Mouse (Mus musculus): ENCODE results near the gene Rgl3. TPM values are rescaled to one million over a fixed set of nuclear protein-coding genes. Genes with fewer than 3 reads are reported as not detected.

Gene Rgl3
- total RNA-seq (2023): 0.19 TPM in 1 of 2 replicates, not detected in the other

DNA sequence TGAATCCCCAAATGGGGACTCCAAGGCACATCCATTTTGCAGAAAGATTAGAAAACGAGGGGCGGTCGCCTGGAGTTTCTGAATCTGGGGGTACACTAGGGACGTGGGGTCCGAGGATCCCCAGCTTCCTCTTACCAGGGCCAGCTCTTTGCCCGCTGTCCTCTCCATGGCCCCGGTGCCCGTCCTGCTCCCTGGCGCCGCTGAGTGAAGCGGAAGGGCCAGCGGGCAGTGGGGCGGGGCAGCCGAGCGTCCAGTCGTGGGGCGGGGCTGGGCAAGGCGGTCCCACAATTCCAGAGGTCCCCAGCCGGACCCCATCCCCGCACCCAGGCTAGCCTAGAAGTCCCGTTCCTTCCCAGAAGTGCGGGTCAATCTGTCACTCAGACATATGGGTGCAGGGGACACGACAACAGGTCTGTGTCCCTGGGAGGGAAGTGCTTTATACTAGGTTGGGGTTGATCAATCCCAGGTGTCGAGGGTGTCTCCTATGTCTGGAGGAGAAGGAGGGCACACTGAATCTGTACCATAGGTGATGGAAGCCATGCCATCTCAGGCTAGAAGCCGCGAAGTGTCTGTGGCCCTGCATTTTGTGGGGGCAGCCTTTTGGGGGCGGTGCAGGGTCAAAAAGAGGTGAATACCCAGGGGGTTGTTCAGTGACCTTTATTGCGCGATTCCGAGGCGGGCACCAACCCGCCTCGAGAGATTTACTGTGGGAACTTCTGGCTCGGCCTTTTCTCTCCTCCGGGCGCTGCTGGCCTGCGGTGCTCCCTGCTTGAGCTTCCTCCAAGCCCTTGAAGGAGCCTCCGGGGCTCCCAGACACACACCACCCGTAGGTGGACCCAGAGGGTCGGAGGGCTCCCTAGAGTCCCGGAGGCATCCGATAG lies at the start of gene Rgl3:
Rgl3 (minus strand) TSS at position 217 of the 881 bp plus-strand sequence.

DNA sequence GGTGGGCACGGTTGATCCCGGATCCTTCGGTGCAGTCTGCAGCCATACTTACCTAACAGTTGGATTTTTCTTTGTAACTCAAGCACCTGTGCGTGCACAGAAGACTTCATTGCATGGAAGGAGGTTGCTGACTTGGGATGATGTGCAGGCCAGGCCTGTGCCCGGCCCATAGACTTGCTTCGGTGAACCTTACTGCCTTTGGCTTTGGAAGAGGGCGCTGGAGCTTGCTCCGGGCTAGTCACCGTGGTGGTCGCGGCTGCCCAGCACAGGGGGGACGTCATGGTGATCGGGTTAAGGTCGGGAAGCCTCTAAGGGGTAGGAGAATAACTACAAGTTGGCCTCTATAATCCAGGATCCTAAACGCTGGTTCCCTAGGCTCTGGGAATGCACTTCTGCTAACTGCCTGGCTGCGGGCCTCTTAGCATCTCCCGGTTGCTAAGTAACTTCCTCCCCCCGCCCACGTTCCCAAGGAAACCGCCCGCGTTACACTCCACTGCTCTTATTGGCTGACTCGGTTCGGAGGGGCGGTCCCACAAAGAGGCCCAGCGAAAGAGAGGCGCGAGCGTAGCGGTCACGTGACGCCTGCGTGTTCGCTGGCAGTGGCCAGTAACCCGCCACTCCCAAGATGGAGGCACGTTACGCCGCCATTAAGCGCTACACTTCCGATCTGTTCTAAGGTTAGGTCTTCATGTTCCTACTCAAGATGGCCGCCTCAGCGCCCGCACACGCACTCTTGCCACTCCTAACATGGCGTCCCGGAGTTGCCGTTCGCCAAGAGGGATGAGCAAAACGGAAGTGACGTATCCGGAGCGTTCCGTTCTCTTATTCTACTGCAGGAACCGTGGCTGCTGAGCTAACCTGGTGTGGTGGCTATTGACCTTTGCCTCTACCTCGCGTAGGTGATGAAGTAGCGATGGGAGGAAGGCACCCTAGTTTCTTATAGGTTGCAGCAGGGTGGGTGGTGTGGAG lies 13.2 kb upstream of the Rgl3 start, which contains the start of the genes Ccdc151 and Prkcsh:
Ccdc151 (minus strand) TSS at position 441 of the 969 bp plus-strand sequence.
Prkcsh (plus strand) TSS at position 613 of the 969 bp plus-strand sequence.

DNA sequence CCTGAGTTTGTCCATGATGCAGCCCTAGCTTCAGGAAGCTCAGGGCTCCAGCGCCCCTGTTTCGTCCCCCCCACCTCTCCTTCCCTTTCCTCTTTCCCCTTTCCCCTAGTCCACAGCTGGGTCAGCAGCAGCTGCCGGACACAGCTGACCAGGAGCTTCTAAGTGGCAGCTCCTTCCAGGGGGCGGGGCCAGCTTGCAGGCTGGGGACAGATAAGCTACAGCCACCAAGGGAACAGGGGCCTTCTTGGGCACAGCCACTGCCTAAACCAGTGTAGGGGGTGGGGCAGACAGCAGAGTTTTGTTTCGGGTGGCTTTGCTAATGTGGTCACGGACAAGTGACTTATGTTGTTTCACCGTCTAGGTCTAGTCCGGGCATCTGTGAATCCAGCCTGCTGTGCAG lies 25.8 kb downstream of the Rgl3 start, which contains the start of gene Epor:
Epor (minus strand) TSS at position 90 of the 400 bp plus-strand sequence.

DNA sequence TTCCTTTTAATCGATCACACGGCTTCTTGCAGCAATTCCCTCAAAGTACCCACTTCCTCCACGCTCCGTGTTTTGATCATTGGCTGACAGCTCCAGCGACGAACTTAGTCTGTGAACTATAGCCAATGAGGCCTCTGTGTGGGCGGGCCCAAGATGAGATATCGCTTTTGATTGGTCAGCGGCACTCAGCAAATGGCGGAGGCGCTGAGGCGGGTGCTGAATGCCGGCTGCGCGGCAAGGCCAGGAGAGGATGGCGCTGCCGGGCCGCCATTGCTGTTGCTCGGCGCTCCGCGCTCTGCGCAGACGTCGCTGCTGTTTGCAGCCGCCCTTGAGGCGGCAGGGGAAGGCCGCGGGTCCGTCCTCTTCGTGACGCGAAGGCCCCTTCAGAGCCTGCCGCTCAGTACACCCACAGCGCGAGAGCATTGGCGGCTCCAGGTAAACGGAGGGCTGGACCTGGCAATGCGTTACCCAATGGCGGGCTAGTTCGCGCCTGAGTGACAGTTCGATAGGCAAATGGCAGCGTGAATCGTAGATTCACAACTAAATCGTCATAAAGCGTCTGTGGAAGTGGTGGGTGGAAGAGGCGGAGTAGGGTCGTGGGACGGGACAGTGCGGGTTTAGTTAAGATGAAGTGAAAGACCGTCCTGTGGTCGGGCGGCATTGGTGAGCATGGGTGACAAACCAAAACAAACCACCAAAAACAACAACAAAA lies 33.5 kb downstream of the Rgl3 start, which contains the start of gene Swsap1:
Swsap1 (plus strand) TSS at position 186 of the 712 bp plus-strand sequence.

DNA sequence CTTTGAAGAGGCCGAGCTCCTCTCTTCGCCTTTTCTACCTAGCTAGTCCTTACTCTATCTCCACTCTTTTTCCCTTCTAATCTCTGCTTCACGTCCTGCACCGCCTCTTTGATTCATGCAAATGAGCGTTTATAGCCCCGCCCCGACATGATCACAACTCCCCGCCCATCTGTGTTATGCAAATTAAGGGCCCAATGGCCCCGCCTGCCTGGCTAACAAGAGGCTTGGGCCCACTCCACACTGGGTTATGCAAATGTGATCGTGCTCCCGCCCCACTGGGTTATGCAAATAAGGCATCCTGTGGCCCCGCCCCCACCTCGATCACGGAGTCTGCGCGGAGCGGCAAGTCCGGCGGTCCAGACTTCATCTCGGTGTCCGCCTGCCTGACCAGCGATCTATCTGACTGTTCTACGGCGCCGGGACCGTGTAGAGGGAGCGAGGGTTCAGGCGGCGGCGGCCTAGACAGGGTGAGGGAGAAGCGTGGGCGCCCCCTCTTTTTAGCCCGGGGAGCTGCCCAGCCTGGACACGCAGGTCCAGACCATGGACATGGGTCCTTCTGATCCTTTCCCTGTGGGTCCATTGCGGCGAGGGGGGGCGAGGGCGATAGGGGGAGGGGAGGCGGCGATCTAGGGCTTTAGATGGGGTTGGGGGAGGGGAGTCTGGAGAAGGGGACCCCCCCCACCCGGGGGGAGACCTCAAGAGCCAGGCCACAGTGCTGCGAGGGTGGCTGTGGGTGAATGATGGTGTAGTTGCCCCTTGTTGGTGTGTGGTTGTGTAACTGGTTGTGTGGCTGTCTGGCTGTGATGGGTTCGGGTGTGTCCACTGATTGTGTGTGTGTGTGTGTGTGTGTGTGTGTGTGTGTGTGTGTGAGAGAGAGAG lies 52.3 kb downstream of the Rgl3 start, which contains the start of gene Plppr2:
Plppr2 (plus strand) TSS at position 342 of the 879 bp plus-strand sequence.

DNA sequence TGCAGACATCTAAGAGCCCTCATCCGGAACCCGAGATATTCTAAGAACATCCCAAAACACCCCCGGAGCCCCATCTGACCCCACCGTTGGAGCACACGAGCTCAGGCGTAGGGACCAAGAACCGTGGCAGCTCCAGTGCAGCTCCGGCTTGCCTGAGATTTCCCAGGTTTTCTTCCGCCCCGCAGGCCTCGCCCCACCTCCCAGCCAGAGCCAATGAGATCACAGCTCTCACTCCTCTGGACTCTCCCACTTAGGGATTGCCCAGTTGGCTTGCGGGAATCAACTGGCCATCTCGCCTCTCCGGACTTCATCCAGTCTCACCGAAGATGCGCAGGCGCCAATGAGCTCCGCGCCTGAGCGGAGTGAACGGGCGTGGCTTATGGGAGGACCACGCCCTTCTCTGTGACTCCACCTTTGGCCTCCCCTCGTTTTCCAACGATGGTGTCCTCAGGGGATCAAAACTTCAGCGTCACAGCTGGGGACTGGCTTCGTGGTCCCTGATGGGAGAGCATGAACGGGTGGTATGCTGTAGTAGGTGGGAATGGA lies 62.0 kb downstream of the Rgl3 start, which contains the start of the genes Ccdc159 and Tmem205:
Ccdc159 (plus strand) TSS at position 264 of the 546 bp plus-strand sequence.
Tmem205 (minus strand) TSS at position 349 of the 546 bp plus-strand sequence.

Other genes starting within 250 kb of the Rgl3 start
- 25.6 and 32.9 TPM in 2 replicates for gene Spc24, start 229.1 kb downstream of the Rgl3 start, total RNA-seq (2023)
- 0.63 and 0.79 TPM in 2 replicates for gene Kank2, start 190.7 kb downstream of the Rgl3 start, total RNA-seq (2023)
- gene Angptl8, start 153.9 kb downstream of the Rgl3 start, total RNA-seq (2023): not detected in 2 replicates
- 1.6 and 4.7 TPM in 2 replicates for gene Dock6, start 136.8 kb downstream of the Rgl3 start, total RNA-seq (2023)
- 166 and 181 TPM in 2 replicates for gene Rab3d, start 71.3 kb downstream of the Rgl3 start, total RNA-seq (2023)
- gene Ccdc159, start 62.0 kb downstream of the Rgl3 start, total RNA-seq (2023): 0.95 TPM in 2 replicates
- 16.4 and 21.5 TPM in 2 replicates for gene Tmem205, start 61.9 kb downstream of the Rgl3 start, total RNA-seq (2023)
- gene Plppr2, start 52.4 kb downstream of the Rgl3 start, total RNA-seq (2023): 0.85 and 1.7 TPM in 2 replicates
- gene Swsap1, start 33.7 kb downstream of the Rgl3 start, total RNA-seq (2023): 2.9 and 3.6 TPM in 2 replicates
- 1.1 and 1.4 TPM in 2 replicates for gene Epor, start 25.9 kb downstream of the Rgl3 start, total RNA-seq (2023)
- gene Ccdc151, start 13.2 kb upstream of the Rgl3 start, total RNA-seq (2023): not detected in 2 replicates
- 46.3 and 55.6 TPM in 2 replicates for gene Prkcsh, start 13.4 kb upstream of the Rgl3 start, total RNA-seq (2023)
- not detected in 2 replicates for gene Elavl3, start 62.6 kb upstream of the Rgl3 start, total RNA-seq (2023)
- not detected in 2 replicates for gene Gm49318, start 81.8 kb upstream of the Rgl3 start, total RNA-seq (2023)
- gene Zfp653, start 81.9 kb upstream of the Rgl3 start, total RNA-seq (2023): 6.9 and 11.7 TPM in 2 replicates
- 5.1 and 5.8 TPM in 2 replicates for gene Ecsit, start 96.0 kb upstream of the Rgl3 start, total RNA-seq (2023)
- not detected in 2 replicates for gene Cnn1, start 109.8 kb upstream of the Rgl3 start, total RNA-seq (2023)
- 34.3 and 40.5 TPM in 2 replicates for gene Elof1, start 127.7 kb upstream of the Rgl3 start, total RNA-seq (2023)
- 15.8 and 15.9 TPM in 2 replicates for gene Acp5, start 146.3 kb upstream of the Rgl3 start, total RNA-seq (2023)
- 17.4 and 23.4 TPM in 2 replicates for gene Pigyl, start 167.4 kb upstream of the Rgl3 start, total RNA-seq (2023)
- gene Zfp872, start 198.6 kb upstream of the Rgl3 start, total RNA-seq (2023): not detected in 2 replicates
- 10.9 and 12.6 TPM in 2 replicates for gene Zfp809, start 236.3 kb upstream of the Rgl3 start, total RNA-seq (2023)